Mouse (Mus musculus) ES-Bruce4 (cell line): ENCODE results near the gene Vapa.

Experiments used
- CTCF ChIP-seq: IDR thresholded peaks from one replicate; pipeline ENCODE4 v1.8.1; 2011; ENCODE audit warnings: low read depth, low read length
- EP300 ChIP-seq: IDR thresholded peaks from 2 replicates; pipeline ENCODE4 v1.6.1; 2011; ENCODE audit warnings: low read depth, low read length; ENCODE audit not compliant: insufficient read depth
- POLR2A ChIP-seq: IDR thresholded peaks from one replicate; pipeline ENCODE4 v1.8.1; 2011; ENCODE audit warnings: low read length; ENCODE audit not compliant: insufficient read depth

- TF ChIP-seq CTCF, result no peak
- TF ChIP-seq EP300, result peak; percentile 80
- TF ChIP-seq POLR2A, result peak; percentile 58
Measured at GRCm38 (mm10) chr17:65613463-65614412, at the start of gene Vapa.
